Mouse (Mus musculus) brown adipose tissue, adult 24 weeks (tissue): ENCODE measurements around the gene Sec61a1. TPM values are rescaled to one million over a fixed set of nuclear protein-coding genes. Genes with fewer than 3 reads are reported as not detected.

Experiments
- H3K27ac ChIP-seq: fragments of 200-500 bp; replicated peaks from 2 replicates; pipeline ENCODE4 v1.5.1; 2012; ENCODE audit warnings: low read depth, mild to moderate bottlenecking, low read length
- H3K4me1 ChIP-seq: fragments of 200-500 bp; 2 replicates; pipeline ENCODE4 v1.6.1; 2012; ENCODE audit warnings: low read length, mixed read lengths; ENCODE audit not compliant: control insufficient read depth, insufficient read depth, insufficient read length
- H3K4me3 ChIP-seq: fragments of 200-500 bp; 2 replicates; pipeline ENCODE4 v1.5.1; 2012; ENCODE audit warnings: low read depth, mild to moderate bottlenecking, low read length, moderate library complexity; ENCODE audit not compliant: insufficient read depth
- polyA plus RNA-seq: library from polyadenylated mRNA; stranded (reverse); fragments of >200 nt; gene quantifications from 2 replicates; pipeline ENCODE4 v1.2.4, GENCODE M21; 2012; ENCODE audit not compliant: missing spikeins, insufficient read depth, insufficient read length

Sec61a1 gene
- 31.7 and 40.8 TPM in 2 replicates for polyA plus RNA-seq

DNA sequence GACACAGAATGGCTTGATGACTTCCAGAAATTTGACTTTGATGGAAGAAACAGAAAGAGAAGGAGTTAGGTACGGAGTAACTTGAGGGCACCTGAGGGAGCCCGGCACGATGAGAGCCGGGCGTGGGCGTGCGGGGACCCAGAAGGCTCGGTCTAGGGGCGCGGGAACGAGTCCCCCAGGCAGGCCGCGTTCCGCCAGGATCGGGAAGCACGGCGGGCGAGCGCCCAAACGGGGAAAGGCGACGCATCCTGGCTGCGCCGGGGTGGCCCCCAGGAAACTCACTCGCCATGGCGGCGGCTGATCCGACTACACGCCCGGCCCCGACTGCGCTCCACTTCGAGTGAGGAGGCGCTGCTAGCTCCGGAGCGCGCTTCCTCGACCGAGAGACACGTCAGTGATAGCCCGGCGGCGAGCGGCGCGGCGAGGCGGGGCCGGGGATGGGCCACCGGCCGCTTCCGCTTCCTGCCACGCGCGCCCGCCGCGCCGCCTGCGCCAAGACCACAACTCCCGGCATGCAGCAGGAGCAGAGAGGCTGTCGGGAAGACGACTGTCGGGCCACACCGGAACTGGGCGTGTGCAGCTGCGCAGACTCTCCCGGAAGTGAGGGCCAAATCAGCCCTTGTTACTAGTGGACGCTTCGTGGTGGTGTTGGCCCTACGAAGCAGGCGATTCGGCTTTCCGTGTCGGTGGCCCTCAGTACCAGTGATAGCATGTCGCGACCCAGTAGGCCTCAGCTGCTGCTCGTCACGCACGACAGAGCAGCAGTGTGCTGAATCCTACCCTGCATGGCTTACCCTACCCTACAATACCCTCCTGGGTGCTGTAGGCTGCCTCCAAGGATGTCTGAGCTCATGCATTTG is at the start of gene Sec61a1:
Sec61a1 (minus strand) TSS at position 502 of the 860 bp plus-strand sequence.
- Histone ChIP-seq H3K27ac (peak within 1 kb of the TSS; percentile 90), H3K4me1 (peaks cover 12% of the 10 kb centered on the region; the same call in 1 of the 2 replicates), H3K4me3 (peak within 1 kb of the TSS; percentile 92)

GRCm38 (mm10) chr6:88566676-88567075 is 48.0 kb upstream of the Sec61a1 start:
- Histone ChIP-seq H3K27ac (no peak overlapping the region), H3K4me3 (no peak overlapping the region), H3K4me1 (no peaks in the 10 kb centered on the region)

GRCm38 (mm10) chr6:88565033-88565432 is 46.3 kb upstream of the Sec61a1 start:
- Histone ChIP-seq H3K4me3 (no peak overlapping the region), H3K27ac (no peak overlapping the region), H3K4me1 (no peaks in the 10 kb centered on the region)

GRCm38 (mm10) chr6:88560156-88560555 is 41.5 kb upstream of the Sec61a1 start:
- no peaks in the 10 kb centered on the region for H3K4me1 ChIP-seq
- H3K27ac ChIP-seq: no peak overlapping the region
- no peak overlapping the region for H3K4me3 ChIP-seq

GRCm38 (mm10) chr6:88559688-88560087 is 41.0 kb upstream of the Sec61a1 start:
- Histone ChIP-seq H3K4me1 (no peaks in the 10 kb centered on the region), H3K4me3 (no peak overlapping the region), H3K27ac (no peak overlapping the region)

GRCm38 (mm10) chr6:88558076-88558475 is 39.4 kb upstream of the Sec61a1 start:
- Histone ChIP-seq H3K4me1 (no peaks in the 10 kb centered on the region), H3K4me3 (no peak overlapping the region), H3K27ac (no peak overlapping the region)

DNA sequence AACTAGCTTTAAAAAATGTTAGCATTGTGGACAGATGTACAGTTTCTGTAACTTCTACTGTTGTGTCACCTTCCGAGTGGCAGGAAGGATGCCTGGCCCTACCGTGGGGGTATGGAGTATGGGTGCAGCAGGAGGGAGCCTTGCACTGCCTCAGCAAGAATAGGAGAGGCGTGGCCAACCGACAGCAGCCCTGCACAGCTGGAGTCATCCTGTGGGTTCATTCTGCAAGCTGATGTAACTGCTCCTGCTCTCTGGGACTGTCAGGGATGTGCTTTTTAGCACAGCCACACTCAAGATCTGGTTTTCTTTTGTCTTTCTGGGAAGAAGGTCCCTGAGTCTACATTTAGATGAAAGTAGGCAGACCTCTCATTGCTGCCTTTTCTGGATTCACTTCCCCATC is 38.8 kb upstream of the Sec61a1 start:
- H3K4me3 ChIP-seq: no peak overlapping the region
- H3K27ac ChIP-seq: no peak overlapping the region
- H3K4me1 ChIP-seq: no peaks in the 10 kb centered on the region

- Histone ChIP-seq H3K27ac (no peak overlapping the region), H3K4me3 (no peak overlapping the region), H3K4me1 (no peaks in the 10 kb centered on the region)
Measured at GRCm38 (mm10) chr6:88549916-88550315, 31.2 kb upstream of the Sec61a1 start.

DNA sequence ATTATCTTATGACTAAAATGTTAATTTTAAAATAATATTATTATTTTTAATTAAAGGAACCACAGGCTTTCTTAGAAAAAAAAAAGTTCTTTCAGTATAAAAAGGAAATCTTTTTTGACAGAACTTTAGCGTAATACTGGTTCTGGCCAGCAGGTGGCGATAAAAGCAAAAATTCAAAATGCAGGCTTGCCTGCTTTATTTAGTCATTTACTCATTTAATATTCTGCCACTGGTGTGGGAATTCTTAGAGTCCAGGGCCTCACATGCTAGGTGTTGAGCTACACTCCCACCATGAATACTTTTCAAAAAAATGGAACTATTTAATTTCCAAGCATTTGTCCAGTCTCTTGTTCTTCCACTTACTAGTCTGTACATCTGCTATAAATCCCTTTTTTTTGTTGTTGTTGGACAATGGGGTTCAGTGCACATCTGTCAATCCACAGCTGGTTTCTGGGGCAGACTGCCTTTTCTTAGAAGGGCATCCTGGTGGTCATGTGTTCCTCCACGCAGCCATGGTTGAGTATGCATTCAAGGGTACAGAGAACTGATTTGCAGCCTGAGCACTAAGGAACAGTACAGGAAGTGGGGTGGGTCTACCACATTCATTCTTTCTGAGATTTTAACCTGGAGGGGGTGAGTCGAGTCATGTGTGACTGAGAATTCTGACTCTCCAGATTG is 30.6 kb upstream of the Sec61a1 start:
- H3K4me1 ChIP-seq: no peaks in the 10 kb centered on the region
- no peak overlapping the region for H3K4me3 ChIP-seq
- no peak overlapping the region for H3K27ac ChIP-seq

- Histone ChIP-seq H3K4me3 (no peak overlapping the region), H3K27ac (no peak overlapping the region), H3K4me1 (no peaks in the 10 kb centered on the region)
Measured at GRCm38 (mm10) chr6:88548405-88549049, 29.8 kb upstream of the Sec61a1 start.

- no peak overlapping the region for H3K4me3 ChIP-seq
- H3K4me1 ChIP-seq: no peaks in the 10 kb centered on the region
- no peak overlapping the region for H3K27ac ChIP-seq
Measured at GRCm38 (mm10) chr6:88545397-88545790, 26.7 kb upstream of the Sec61a1 start.

DNA sequence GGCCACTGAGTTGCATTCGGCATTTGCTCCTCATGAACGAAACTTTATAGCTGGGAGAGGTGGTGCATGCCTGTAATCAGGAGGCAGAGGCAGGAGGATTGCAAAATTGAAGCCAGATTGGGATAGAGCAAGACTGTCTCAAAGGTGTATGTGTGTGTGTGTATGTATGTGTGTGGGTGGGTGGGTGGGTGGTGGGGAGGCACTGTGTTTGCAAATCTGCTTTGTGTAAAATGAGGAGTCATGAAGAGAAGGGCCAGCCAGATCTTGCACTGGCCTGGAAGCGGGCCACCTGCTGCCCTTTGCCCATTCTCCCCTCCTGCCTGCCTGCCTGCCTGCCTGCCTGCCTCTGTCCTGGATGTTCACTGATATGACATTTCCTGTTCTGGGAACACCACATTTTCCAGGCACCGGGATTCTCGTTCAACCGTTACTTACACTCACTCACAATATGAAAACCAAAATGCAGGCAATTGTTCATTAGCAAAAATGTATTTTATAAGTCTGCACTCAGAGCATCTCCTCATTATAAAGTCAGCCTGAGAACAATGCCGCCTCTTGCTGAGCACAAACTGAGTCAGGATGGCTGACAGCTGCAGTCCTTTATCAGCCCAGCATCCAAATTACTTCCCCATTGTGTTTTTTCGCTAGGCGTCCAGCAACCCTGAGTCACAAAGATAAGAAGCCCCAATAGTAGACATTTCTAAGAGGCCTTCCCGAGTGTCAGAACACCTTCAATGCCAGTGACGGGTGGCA is 26.1 kb upstream of the Sec61a1 start:
- H3K4me1 ChIP-seq: no peaks in the 10 kb centered on the region
- H3K27ac ChIP-seq: no peak overlapping the region
- H3K4me3 ChIP-seq: no peak overlapping the region

- Histone ChIP-seq H3K27ac (no peak overlapping the region), H3K4me3 (no peak overlapping the region), H3K4me1 (no peaks in the 10 kb centered on the region)
Measured at GRCm38 (mm10) chr6:88544241-88544640, 25.5 kb upstream of the Sec61a1 start.

- Histone ChIP-seq H3K4me1 (no peaks in the 10 kb centered on the region), H3K27ac (no peak overlapping the region), H3K4me3 (no peak overlapping the region)
Measured at GRCm38 (mm10) chr6:88540093-88540755, 21.5 kb upstream of the Sec61a1 start.
